Mouse (Mus musculus): ENCODE data around the gene Fndc3b. TPM values are rescaled to one million over a fixed set of nuclear protein-coding genes. Genes with fewer than 3 reads are reported as not detected.

Gene Fndc3b
- total and polyA plus RNA-seq, 2 experiments from 2014 or later: 16.4 to 57.1 TPM

GRCm38 (mm10) chr3:27605081-27605480, 106.0 kb downstream of the Fndc3b start:
- Histone ChIP-seq H3K4me3 (ENCODE audit: low read depth, low read length) (no peak overlapping the region), H3K27me3 (ENCODE audit: control insufficient read depth, insufficient read depth, low read length) (no peaks in the 10 kb centered on the region), H3K4me1 (ENCODE audit: control insufficient read depth, insufficient read depth) (peaks cover 35% of the 10 kb centered on the region), H3K9ac (replicated peaks; ENCODE audit: low read depth, low read length) (no peak overlapping the region), H3K36me3 (replicated peaks; ENCODE audit: control insufficient read depth, insufficient read depth, low read length) (no peaks in the 10 kb centered on the region), H3K4me2 (ENCODE audit: low read depth, low read length) (no peak overlapping the region), H3K9me3 (replicated peaks; ENCODE audit: control insufficient read depth, low read length) (no peaks in the 10 kb centered on the region), H3K27ac (ENCODE audit: low read depth) (no peak overlapping the region)
- ATAC-seq (ENCODE audit: insufficient read depth, low read depth) (no peak), DNase-seq (ENCODE audit: low spot score) (no peak)
- WGBS: 96% methylated on average over 3 of the region's 3 CpGs
- TF ChIP-seq CTCF (IDR thresholded peaks at IDR 0.05; ENCODE audit: low read depth): no peak
- TF ChIP-seq EP300 (IDR thresholded peaks at IDR 0.05; ENCODE audit: low read depth): no peak

- no peaks in the 10 kb centered on the region for H3K9me3 ChIP-seq (replicated peaks; ENCODE audit: control insufficient read depth, low read length)
- peaks cover 39% of the 10 kb centered on the region for H3K4me1 ChIP-seq (ENCODE audit: control insufficient read depth, insufficient read depth)
- DNase-seq (ENCODE audit: low spot score): no peak
- H3K4me2 ChIP-seq (ENCODE audit: low read depth, low read length): no peak overlapping the region
- no peak overlapping the region for H3K27ac ChIP-seq (ENCODE audit: low read depth)
- TF ChIP-seq CTCF (IDR thresholded peaks at IDR 0.05; ENCODE audit: low read depth): no peak
- H3K36me3 ChIP-seq (replicated peaks; ENCODE audit: control insufficient read depth, insufficient read depth, low read length): no peaks in the 10 kb centered on the region
- no peak overlapping the region for H3K4me3 ChIP-seq (ENCODE audit: low read depth, low read length)
- H3K27me3 ChIP-seq (ENCODE audit: control insufficient read depth, insufficient read depth, low read length): no peaks in the 10 kb centered on the region
- no peak overlapping the region for H3K9ac ChIP-seq (replicated peaks; ENCODE audit: low read depth, low read length)
- ATAC-seq (ENCODE audit: insufficient read depth, low read depth): no peak
- WGBS: 74% methylated on average over 4 of the region's 4 CpGs
Observed at GRCm38 (mm10) chr3:27604629-27605028, 106.5 kb downstream of the Fndc3b start.

DNA sequence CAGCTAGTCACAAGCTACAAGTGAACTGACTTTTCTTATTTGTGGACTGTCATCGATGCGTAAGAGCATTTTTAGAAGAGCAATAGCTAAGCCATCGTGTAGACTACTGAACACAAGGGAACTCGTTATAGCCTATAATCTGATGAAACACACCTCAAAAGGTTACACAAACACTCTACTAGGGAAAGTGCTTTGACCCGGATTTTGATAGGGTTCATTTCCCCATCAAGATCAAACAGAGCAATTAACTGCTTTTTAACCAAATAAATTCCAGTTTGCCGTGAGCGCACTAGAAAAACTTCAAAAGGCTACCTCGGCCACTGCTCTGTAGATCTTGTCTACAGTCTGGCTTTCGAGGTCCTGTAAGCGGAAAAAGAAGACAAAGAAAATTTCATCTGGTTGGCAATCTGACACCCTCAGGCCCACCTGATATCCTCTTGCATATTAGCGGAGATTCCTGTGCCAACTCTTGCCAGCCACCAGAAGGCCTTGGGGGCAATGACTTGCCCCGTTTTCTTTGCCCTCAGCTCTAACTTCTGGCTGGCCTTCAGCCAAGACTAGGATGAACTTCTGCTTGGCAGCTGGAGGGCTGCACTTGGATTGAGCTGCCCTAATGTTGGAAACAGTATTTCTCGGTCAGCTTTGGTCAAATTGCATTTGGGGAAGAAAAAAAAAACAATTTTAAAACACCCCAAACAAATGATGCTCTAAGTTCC, 107.0 kb downstream of the Fndc3b start:
- no peak overlapping the region for H3K27ac ChIP-seq (ENCODE audit: low read depth)
- no peak overlapping the region for H3K4me2 ChIP-seq (ENCODE audit: low read depth, low read length)
- no peak overlapping the region for H3K4me3 ChIP-seq (ENCODE audit: low read depth, low read length)
- H3K36me3 ChIP-seq (replicated peaks; ENCODE audit: control insufficient read depth, insufficient read depth, low read length): no peaks in the 10 kb centered on the region
- H3K27me3 ChIP-seq (ENCODE audit: control insufficient read depth, insufficient read depth, low read length): no peaks in the 10 kb centered on the region
- ATAC-seq (ENCODE audit: insufficient read depth, low read depth): no peak
- H3K4me1 ChIP-seq (ENCODE audit: control insufficient read depth, insufficient read depth): peaks cover 42% of the 10 kb centered on the region
- H3K9me3 ChIP-seq (replicated peaks; ENCODE audit: control insufficient read depth, low read length): no peaks in the 10 kb centered on the region
- H3K9ac ChIP-seq (replicated peaks; ENCODE audit: low read depth, low read length): no peak overlapping the region
- TF ChIP-seq EP300 (IDR thresholded peaks at IDR 0.05; ENCODE audit: low read depth) (no peak), CTCF (IDR thresholded peaks at IDR 0.05; ENCODE audit: low read depth) (no peak)
- 71% methylated on average over 13 of the region's 13 CpGs for WGBS
- no peak for DNase-seq (ENCODE audit: low spot score)

- peaks cover 27% of the 10 kb centered on the region for H3K4me1 ChIP-seq (ENCODE audit: control insufficient read depth, insufficient read depth)
- H3K4me2 ChIP-seq (ENCODE audit: low read depth, low read length): peak overlapping the region; percentile 1; the same call in 1 of the 2 replicates
- peak overlapping the region; percentile 56 for H3K27ac ChIP-seq (ENCODE audit: low read depth)
- H3K9me3 ChIP-seq (replicated peaks; ENCODE audit: control insufficient read depth, low read length): no peaks in the 10 kb centered on the region
- no peak for TF ChIP-seq EP300 (IDR thresholded peaks at IDR 0.05; ENCODE audit: low read depth)
- TF ChIP-seq CTCF (IDR thresholded peaks at IDR 0.05; ENCODE audit: low read depth): no peak
- H3K4me3 ChIP-seq (ENCODE audit: low read depth, low read length): no peak overlapping the region
- no peak overlapping the region for H3K9ac ChIP-seq (replicated peaks; ENCODE audit: low read depth, low read length)
- H3K27me3 ChIP-seq (ENCODE audit: control insufficient read depth, insufficient read depth, low read length): no peaks in the 10 kb centered on the region
- 28% methylated on average over 7 of the region's 7 CpGs for WGBS
- ATAC-seq (ENCODE audit: insufficient read depth, low read depth) (peak; percentile 58), DNase-seq (ENCODE audit: low spot score) (no peak)
- no peaks in the 10 kb centered on the region for H3K36me3 ChIP-seq (replicated peaks; ENCODE audit: control insufficient read depth, insufficient read depth, low read length)
Observed at GRCm38 (mm10) chr3:27600645-27601044, 110.5 kb downstream of the Fndc3b start.

GRCm38 (mm10) chr3:27600197-27600596, 110.9 kb downstream of the Fndc3b start:
- Histone ChIP-seq H3K4me3 (ENCODE audit: low read depth, low read length) (no peak overlapping the region), H3K9ac (replicated peaks; ENCODE audit: low read depth, low read length) (no peak overlapping the region), H3K4me2 (ENCODE audit: low read depth, low read length) (peak overlapping the region; percentile 1; the same call in 1 of the 2 replicates), H3K9me3 (replicated peaks; ENCODE audit: control insufficient read depth, low read length) (no peaks in the 10 kb centered on the region), H3K27me3 (ENCODE audit: control insufficient read depth, insufficient read depth, low read length) (no peaks in the 10 kb centered on the region), H3K4me1 (ENCODE audit: control insufficient read depth, insufficient read depth) (peaks cover 25% of the 10 kb centered on the region), H3K27ac (ENCODE audit: low read depth) (peak overlapping the region; percentile 56), H3K36me3 (replicated peaks; ENCODE audit: control insufficient read depth, insufficient read depth, low read length) (no peaks in the 10 kb centered on the region)
- DNase-seq (ENCODE audit: low spot score) (no peak), ATAC-seq (ENCODE audit: insufficient read depth, low read depth) (0 out of 2 replicates have a peak, but pooled peaks have one; percentile 14)
- WGBS: 14% methylated on average over 4 of the region's 4 CpGs
- TF ChIP-seq EP300 (IDR thresholded peaks at IDR 0.05; ENCODE audit: low read depth) (no peak), CTCF (IDR thresholded peaks at IDR 0.05; ENCODE audit: low read depth) (no peak)
